Mouse (Mus musculus) liver, embryonic 14.5 days (tissue): ENCODE data around the gene Myh7b.

Source experiments
- CTCF ChIP-seq: IDR thresholded peaks from 2 replicates; pipeline ENCODE4 v1.5.1; 2016; ENCODE audit warnings: antibody characterized with exemption, low read depth, control low read depth
- EP300 ChIP-seq: IDR thresholded peaks from 2 replicates; pipeline ENCODE4 v1.6.1; 2016; ENCODE audit warnings: antibody characterized with exemption, low read depth

DNA sequence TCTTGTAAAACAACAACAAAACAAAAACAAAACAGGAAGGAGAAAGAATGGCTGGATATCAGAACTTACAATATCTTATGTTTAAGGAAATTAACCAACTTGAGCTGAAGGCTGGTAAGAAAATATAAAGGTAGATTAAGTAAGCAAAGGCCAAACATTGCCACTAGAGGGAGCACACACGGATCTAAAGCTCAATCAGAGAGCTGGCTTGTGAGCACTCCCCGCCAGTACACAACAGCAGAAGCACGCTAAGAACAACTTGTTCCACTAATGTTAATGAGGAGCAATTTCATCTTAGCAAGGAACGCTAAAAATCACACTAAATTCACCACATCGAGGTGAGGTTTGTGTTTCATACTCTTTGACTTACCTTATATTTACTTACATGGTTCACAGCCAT is 52.1 kb downstream of the Myh7b start:
- TF ChIP-seq EP300: no peak
- TF ChIP-seq CTCF: peak; percentile 76
